Mouse (Mus musculus): ENCODE measurements around the gene Tgm1. TPM values are rescaled to one million over a fixed set of nuclear protein-coding genes. Genes with fewer than 3 reads are reported as not detected.

Tgm1 gene
- polyA plus RNA-seq (2017; shearing (Covaris generic)), result under 1 TPM; 0.14 to 0.76 TPM

DNA sequence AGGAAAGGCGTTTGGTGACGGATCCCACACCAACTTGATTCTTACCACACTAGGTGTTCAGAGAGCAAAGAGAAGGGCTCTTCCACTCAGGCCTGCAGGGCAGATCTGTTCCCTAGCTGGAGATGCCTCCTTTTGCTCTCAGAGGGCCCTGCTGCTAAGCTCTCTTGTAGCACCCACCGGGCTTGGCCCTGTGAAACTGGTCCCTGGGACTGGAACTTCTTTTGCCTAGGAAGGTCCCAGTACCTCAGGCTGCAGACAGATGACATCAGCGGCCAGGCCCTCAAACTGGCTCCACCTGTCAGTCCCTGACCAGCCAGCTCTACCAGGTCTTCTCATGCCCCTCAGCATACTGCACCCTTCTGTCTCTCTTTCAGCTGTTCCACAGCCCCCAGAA is at the start of gene Tgm1:
Gene Tgm1 (minus strand): TSS at position 198 of the 394 bp plus-strand sequence.

GRCm38 (mm10) chr14:55761163-55761562 is 47.4 kb upstream of the Tgm1 start, which contains the start of gene Ltb4r2:
TSS of gene Ltb4r2 (plus strand) at chr14:55761428.

DNA sequence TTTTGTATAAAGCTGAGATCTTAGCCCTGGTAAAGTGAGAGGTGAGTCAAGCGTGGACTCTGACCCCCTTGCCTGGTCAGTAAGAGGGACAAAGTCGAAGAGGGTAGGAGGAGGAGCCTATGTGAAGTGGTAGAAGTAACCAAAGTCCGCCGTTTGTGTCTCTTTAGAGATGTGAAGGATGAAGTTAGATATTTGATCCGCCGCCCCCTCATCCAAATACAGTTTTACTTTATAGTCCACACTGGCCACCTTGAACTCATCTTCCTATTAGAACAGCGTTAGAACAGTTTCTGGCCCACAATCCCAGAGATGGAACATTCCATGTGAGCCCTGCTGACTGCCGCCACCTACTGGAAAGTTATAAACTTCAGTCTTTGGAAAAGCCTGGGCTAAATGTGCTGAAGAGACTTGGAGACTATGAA is 44.6 kb upstream of the Tgm1 start, which contains the start of gene Cideb:
Gene Cideb (minus strand): TSS at position 96 of the 422 bp plus-strand sequence.

GRCm38 (mm10) chr14:55745180-55745860 is 31.6 kb upstream of the Tgm1 start, which contains the start of the genes Dhrs1 and Nop9:
TSS of gene Dhrs1 (minus strand) at chr14:55745690.
TSS of gene Nop9 (plus strand) at chr14:55745693.

GRCm38 (mm10) chr14:55721700-55722437 is 8.1 kb upstream of the Tgm1 start, which contains the start of gene Rabggta:
TSS of gene Rabggta (minus strand) at chr14:55722263.

DNA sequence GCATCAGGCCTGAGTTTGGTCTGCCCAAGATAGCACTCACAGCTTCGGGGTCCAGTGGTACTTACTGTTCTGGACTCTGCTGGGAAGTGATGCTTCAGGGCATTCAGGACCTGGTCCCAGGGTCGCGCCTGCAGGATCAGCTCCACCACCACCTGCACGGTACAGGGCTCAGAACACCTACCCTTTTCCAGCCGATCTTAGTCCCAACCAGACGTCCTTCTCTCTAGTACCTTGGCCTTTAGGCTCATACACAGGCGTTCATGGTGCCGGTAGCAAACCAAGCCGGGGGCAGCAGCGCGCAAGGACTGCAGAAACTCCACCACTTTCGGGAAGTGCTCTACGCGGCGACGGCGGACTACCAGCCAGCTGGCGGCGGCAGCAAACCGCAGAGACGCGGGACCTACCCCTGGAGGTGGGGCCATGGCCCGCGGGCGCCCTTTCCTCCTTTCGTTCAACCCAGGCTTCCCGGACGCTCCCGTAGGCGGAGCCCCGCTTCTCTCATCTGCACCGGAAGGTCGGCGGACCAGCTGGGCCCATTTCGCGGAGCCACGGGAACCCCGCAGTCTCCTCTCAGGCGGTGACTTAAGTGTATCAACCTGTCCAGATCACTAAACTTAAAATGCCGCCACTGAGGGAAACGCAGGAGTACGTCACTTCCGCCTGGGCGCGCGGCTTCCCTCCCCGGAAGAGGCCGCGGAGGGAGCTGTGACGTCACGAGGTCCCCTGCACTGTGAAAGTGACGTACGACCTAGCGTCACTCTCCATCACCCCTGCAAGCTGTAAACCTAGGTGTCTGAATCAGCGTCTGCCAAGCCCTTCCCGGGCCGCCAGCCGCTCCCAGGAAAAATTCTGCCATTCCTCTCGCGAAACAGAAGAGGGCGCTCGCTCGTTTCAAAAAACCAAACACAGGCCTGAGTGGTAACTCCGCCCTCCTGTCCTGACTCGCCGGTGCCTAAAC is 32.3 kb downstream of the Tgm1 start, which contains the start of gene Tinf2:
Gene Tinf2 (minus strand): TSS at position 661 of the 958 bp plus-strand sequence.

GRCm38 (mm10) chr14:55671833-55672740 is 41.6 kb downstream of the Tgm1 start, which contains the start of the genes Gmpr2 and Nedd8:
TSS of gene Gmpr2 (plus strand) at chr14:55671941.
TSS of gene Nedd8 (minus strand) at chr14:55672124.

DNA sequence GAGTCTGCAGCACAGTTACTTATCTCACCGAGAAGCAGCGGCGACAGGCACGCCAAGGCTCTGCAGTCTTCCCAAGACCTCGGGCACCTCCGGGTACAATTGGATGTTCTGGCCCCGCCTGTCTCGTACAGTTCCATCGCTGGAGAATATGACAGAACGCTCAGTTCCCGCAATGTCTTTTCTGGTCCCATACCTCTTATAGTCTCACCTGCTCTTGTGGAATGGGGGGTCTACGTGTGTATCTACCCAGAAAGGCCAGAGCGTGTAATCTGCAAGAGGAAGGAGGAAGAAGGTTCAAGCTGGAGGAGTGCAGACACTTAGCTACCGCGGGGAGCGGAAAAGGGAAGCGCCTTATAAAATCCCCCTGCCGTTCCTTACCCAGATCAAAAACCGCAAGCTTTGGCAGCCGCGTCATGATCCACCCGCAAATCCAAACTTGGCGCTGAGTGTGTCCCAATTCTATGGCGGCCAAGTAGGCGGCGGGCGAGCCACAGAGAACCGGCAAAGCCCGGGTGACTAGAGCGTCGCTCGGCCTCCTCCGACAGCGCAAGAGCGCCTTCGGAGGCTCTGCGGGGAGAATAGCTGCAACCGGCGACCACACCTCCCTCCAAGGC is 53.7 kb downstream of the Tgm1 start, which contains the start of gene Mdp1:
Gene Mdp1 (minus strand): TSS at position 549 of the 614 bp plus-strand sequence.

Other genes starting within 250 kb of the Tgm1 start
- 10 to 100 TPM; 35.9 to 39.8 TPM for gene Dhrs4, start 235.2 kb downstream of the Tgm1 start, polyA plus RNA-seq (2017; shearing (Covaris generic))
- gene Carmil3, start 223.3 kb downstream of the Tgm1 start, polyA plus RNA-seq (2017; shearing (Covaris generic)), result 1 to 10 TPM in 1 of 2 experiments, under 1 TPM in 1; 0.57 to 3.5 TPM
- 1 to 10 TPM in 1 of 2 experiments, under 1 TPM in 1; 0.18 to 1.1 TPM for gene Cpne6, start 203.5 kb downstream of the Tgm1 start, polyA plus RNA-seq (2017; shearing (Covaris generic))
- 1 to 10 TPM in 1 of 2 experiments, under 1 TPM in 1; 0.36 to 1.6 TPM for gene Nrl, start 188.9 kb downstream of the Tgm1 start, polyA plus RNA-seq (2017; shearing (Covaris generic))
- 10 to 100 TPM; 21.5 to 51.6 TPM for gene Pck2, start 173.7 kb downstream of the Tgm1 start, polyA plus RNA-seq (2017; shearing (Covaris generic))
- 100 to 1,000 TPM; 141 to 145 TPM for gene Dcaf11, start 153.9 kb downstream of the Tgm1 start, polyA plus RNA-seq (2017; shearing (Covaris generic))
- gene A730061H03Rik, start 153.5 kb downstream of the Tgm1 start, polyA plus RNA-seq (2017; shearing (Covaris generic)), result 1 to 10 TPM; 4.4 to 6.9 TPM
- gene Fitm1, start 138.3 kb downstream of the Tgm1 start, polyA plus RNA-seq (2017; shearing (Covaris generic)), result not detected
- 1,000 to 10,000 TPM; 1,004 to 1,125 TPM for gene Psme1, start 135.8 kb downstream of the Tgm1 start, polyA plus RNA-seq (2017; shearing (Covaris generic))
- gene Emc9, start 128.6 kb downstream of the Tgm1 start, polyA plus RNA-seq (2017; shearing (Covaris generic)), result 10 to 100 TPM; 32.7 to 34.1 TPM
- gene Psme2, start 122.8 kb downstream of the Tgm1 start, polyA plus RNA-seq (2017; shearing (Covaris generic)), result 100 to 1,000 TPM; 686 to 830 TPM
- gene Rnf31, start 122.2 kb downstream of the Tgm1 start, polyA plus RNA-seq (2017; shearing (Covaris generic)), result 10 to 100 TPM; 61.0 to 75.2 TPM
- gene Irf9, start 110.4 kb downstream of the Tgm1 start, polyA plus RNA-seq (2017; shearing (Covaris generic)), result 100 to 1,000 TPM; 149 to 175 TPM
- 10 to 100 TPM in 1 of 2 experiments, 1 to 10 TPM in 1; 2.7 to 16.9 TPM for gene Rec8, start 95.9 kb downstream of the Tgm1 start, polyA plus RNA-seq (2017; shearing (Covaris generic))
- 10 to 100 TPM; 50.2 to 65.2 TPM for gene Ipo4, start 78.0 kb downstream of the Tgm1 start, polyA plus RNA-seq (2017; shearing (Covaris generic))
- 1 to 10 TPM; 1.4 to 3.0 TPM for gene Gm49378, start 76.0 kb downstream of the Tgm1 start, polyA plus RNA-seq (2017; shearing (Covaris generic))
- gene Tm9sf1, start 70.1 kb downstream of the Tgm1 start, polyA plus RNA-seq (2017; shearing (Covaris generic)), result 10 to 100 TPM; 73.1 to 82.7 TPM
- 1 to 10 TPM; 1.4 to 2.1 TPM for gene Tssk4, start 63.7 kb downstream of the Tgm1 start, polyA plus RNA-seq (2017; shearing (Covaris generic))
- gene Mdp1, start 53.4 kb downstream of the Tgm1 start, polyA plus RNA-seq (2017; shearing (Covaris generic)), result 100 to 1,000 TPM in 1 of 2 experiments, 10 to 100 TPM in 1; 97.3 to 101 TPM
- gene Gmpr2, start 42.0 kb downstream of the Tgm1 start, polyA plus RNA-seq (2017; shearing (Covaris generic)), result 10 to 100 TPM; 41.6 to 61.3 TPM
- 100 to 1,000 TPM; 358 to 380 TPM for gene Nedd8, start 41.8 kb downstream of the Tgm1 start, polyA plus RNA-seq (2017; shearing (Covaris generic))
- gene Tinf2, start 32.1 kb downstream of the Tgm1 start, polyA plus RNA-seq (2017; shearing (Covaris generic)), result 10 to 100 TPM; 57.8 to 66.2 TPM
- gene Rabggta, start 8.3 kb upstream of the Tgm1 start, polyA plus RNA-seq (2017; shearing (Covaris generic)), result 10 to 100 TPM; 54.5 to 89.6 TPM
- 10 to 100 TPM; 21.9 to 45.9 TPM for gene Dhrs1, start 31.8 kb upstream of the Tgm1 start, polyA plus RNA-seq (2017; shearing (Covaris generic))
- 10 to 100 TPM; 45.0 to 53.1 TPM for gene Nop9, start 31.8 kb upstream of the Tgm1 start, polyA plus RNA-seq (2017; shearing (Covaris generic))
- gene Cideb, start 44.5 kb upstream of the Tgm1 start, polyA plus RNA-seq (2017; shearing (Covaris generic)), result not detected
- 1 to 10 TPM in 1 of 2 experiments, under 1 TPM in 1; 0.35 to 1.1 TPM for gene Ltb4r2, start 47.5 kb upstream of the Tgm1 start, polyA plus RNA-seq (2017; shearing (Covaris generic))
- 10 to 100 TPM in 1 of 2 experiments, 1 to 10 TPM in 1; 1.2 to 10.9 TPM for gene Ltb4r1, start 52.0 kb upstream of the Tgm1 start, polyA plus RNA-seq (2017; shearing (Covaris generic))
- gene Adcy4, start 70.2 kb upstream of the Tgm1 start, polyA plus RNA-seq (2017; shearing (Covaris generic)), result under 1 TPM; 0.04 to 0.45 TPM
- 10 to 100 TPM; 62.4 to 75.6 TPM for gene Ripk3, start 74.9 kb upstream of the Tgm1 start, polyA plus RNA-seq (2017; shearing (Covaris generic))
- 1 to 10 TPM in 1 of 2 experiments, not detected in 1; 1.6 TPM for gene Nfatc4, start 109.2 kb upstream of the Tgm1 start, polyA plus RNA-seq (2017; shearing (Covaris generic))
- gene Nynrin, start 140.1 kb upstream of the Tgm1 start, polyA plus RNA-seq (2017; shearing (Covaris generic)), result 1 to 10 TPM in 1 of 2 experiments, under 1 TPM in 1; 0.22 to 1.5 TPM
- under 1 TPM; 0.33 to 0.48 TPM for gene Cbln3, start 170.5 kb upstream of the Tgm1 start, polyA plus RNA-seq (2017; shearing (Covaris generic))
- 10 to 100 TPM; 67.6 to 78.9 TPM for gene Khnyn, start 171.0 kb upstream of the Tgm1 start, polyA plus RNA-seq (2017; shearing (Covaris generic))
- 10 to 100 TPM; 72.3 to 79.5 TPM for gene Sdr39u1, start 186.4 kb upstream of the Tgm1 start, polyA plus RNA-seq (2017; shearing (Covaris generic))
- not detected for gene Cma1, start 230.7 kb upstream of the Tgm1 start, polyA plus RNA-seq (2017; shearing (Covaris generic))
- not detected for gene Cma2, start 237.1 kb upstream of the Tgm1 start, polyA plus RNA-seq (2017; shearing (Covaris generic))